Mouse (Mus musculus) stomach, postnatal 0 days (tissue): ENCODE results near the gene Pde2a. TPM values are rescaled to one million over a fixed set of nuclear protein-coding genes. Genes with fewer than 3 reads are reported as not detected.

Experiments
- ATAC-seq: fragments of 200-750 bp; cut with Nextera tagmentation; 2 replicates; pipeline ENCODE4 v1.8.0; 2017; ENCODE audit not compliant: low FRiP score, low TSS enrichment
- DNase-seq: peaks from one replicate; pipeline ENCODE4 v3.0.0-alpha.2; 2016; ENCODE audit warnings: low spot score
- H3K27ac ChIP-seq: fragments of 300-500 bp; sonication (generic); replicated peaks from 2 replicates; pipeline ENCODE4 v1.5.1; 2014; ENCODE audit warnings: mild to moderate bottlenecking, control low read depth
- H3K27me3 ChIP-seq: fragments of 300-500 bp; sonication (generic); 2 replicates; pipeline ENCODE4 v1.6.1; 2014; ENCODE audit warnings: low read length; ENCODE audit not compliant: control insufficient read depth, insufficient read depth
- H3K36me3 ChIP-seq: fragments of 300-500 bp; sonication (generic); 2 replicates; pipeline ENCODE4 v1.6.1; 2014; ENCODE audit warnings: low read length, mixed read lengths; ENCODE audit not compliant: control insufficient read depth, insufficient read depth
- H3K4me1 ChIP-seq: fragments of 300-500 bp; sonication (generic); replicated peaks from 2 replicates; pipeline ENCODE4 v1.6.1; 2014; ENCODE audit warnings: antibody characterized with exemption; ENCODE audit not compliant: control insufficient read depth, insufficient read depth
- H3K4me2 ChIP-seq: fragments of 300-500 bp; sonication (generic); replicated peaks from 2 replicates; pipeline ENCODE4 v1.6.1; 2014; ENCODE audit warnings: low read depth, mild to moderate bottlenecking, control low read depth, moderate library complexity
- H3K4me3 ChIP-seq: fragments of 300-500 bp; sonication (generic); 2 replicates; pipeline ENCODE4 v1.5.1; 2014; ENCODE audit warnings: low read depth, low read length, control low read depth
- H3K9ac ChIP-seq: fragments of 300-500 bp; sonication (generic); 2 replicates; pipeline ENCODE4 v1.6.1; 2014; ENCODE audit warnings: mild to moderate bottlenecking, low read length, control low read depth, mixed read lengths
- H3K9me3 ChIP-seq: fragments of 300-500 bp; sonication (generic); 2 replicates; pipeline ENCODE4 v1.6.1; 2016; ENCODE audit warnings: low read length; ENCODE audit not compliant: control insufficient read depth
- CTCF ChIP-seq: IDR thresholded peaks from 2 replicates; pipeline ENCODE4 v1.5.1; 2016; ENCODE audit warnings: antibody characterized with exemption, low read depth, mild to moderate bottlenecking, moderate library complexity
- EP300 ChIP-seq: optimal IDR thresholded peaks from 2 replicates; pipeline ENCODE3; 2016; ENCODE audit warnings: antibody characterized with exemption
- WGBS: fragments of 180-500 bp; shearing (Covaris S2); extraction: QIAGEN DNeasy Blood & Tissue Kit; methylation state at CpG from one replicate; pipeline ENCODE4 v1.1.7; 2014; 5-methylcytosine and 5-hydroxymethylcytosine counted together
- polyA plus RNA-seq: library from polyadenylated mRNA; unstranded; fragments of >200 nt; fragmentation: Nextera tagmentation; extraction: Ambion mirVana; gene quantifications from 2 replicates; pipeline ENCODE4 v1.2.1, GENCODE M21; 2015

The Pde2a gene
- polyA plus RNA-seq, 1 experiment from 2014 or later, result 9.2 TPM

DNA sequence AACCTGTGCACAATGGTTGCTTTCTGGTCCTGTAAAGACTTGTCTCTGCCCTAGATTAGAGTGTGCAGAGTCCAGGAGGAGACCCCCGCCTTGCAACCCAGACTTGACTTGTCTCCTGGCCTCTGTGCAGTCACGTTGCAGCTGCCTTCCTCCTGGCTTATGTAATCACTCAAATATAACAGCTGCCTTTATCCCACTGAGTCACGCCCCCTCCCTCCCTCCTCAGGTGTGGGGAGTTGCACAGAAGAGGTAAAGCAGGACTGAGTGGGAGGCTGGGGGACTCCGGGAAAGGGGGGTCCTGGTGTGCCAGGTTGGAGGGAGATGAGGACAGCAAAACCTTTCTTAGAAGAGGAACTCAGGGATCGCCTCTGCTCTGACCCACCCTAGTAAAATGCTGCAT, 5.1 kb upstream of the Pde2a start:
- Histone ChIP-seq H3K9ac (no peak overlapping the region), H3K27ac (no peak overlapping the region), H3K27me3 (no peaks in the 10 kb centered on the region), H3K4me1 (no peaks in the 10 kb centered on the region), H3K9me3 (no peaks in the 10 kb centered on the region), H3K4me3 (no peak overlapping the region), H3K36me3 (peaks cover 3% of the 10 kb centered on the region; the same call in 1 of the 2 replicates), H3K4me2 (no peak overlapping the region)
- TF ChIP-seq EP300, result no peak
- no peak for TF ChIP-seq CTCF
- ATAC-seq (no peak), DNase-seq (no peak)
- WGBS, result 30% methylated on average over 5 of the region's 5 CpGs

DNA sequence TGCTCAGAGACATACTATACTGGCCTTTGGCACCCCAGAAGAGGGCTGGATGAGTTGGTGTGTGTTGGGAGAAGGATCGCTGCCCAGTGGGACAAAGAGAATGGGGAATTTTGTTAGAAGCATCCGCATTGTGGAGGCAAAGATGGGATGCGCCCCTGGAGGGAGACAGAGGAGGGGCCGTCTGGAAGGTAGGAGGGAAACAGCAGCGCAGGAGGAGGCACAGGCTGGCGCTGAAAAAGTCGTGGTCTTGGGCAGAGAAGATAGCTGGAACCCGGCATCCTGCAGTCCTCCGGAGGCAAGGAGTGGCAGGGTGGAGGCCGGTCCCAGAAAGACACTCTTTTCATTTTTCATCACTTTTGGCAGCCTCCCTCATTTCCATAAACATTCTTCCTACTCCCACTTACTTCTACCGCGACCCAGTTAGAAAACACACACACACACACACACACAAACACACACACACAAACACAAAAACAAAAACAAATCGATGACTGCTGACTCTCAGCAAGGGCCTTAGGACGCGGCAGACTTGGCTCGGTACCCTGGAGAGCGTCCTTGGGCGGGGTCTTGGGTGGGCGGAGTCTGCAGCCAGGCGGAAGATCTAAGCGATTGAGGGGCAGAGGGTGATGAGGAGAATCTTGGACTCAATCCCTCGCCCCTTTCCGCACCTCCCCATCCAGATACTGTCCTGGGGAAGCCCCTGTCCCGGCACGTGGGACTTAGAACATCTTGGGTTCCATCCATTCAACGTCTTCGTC, 2.3 kb upstream of the Pde2a start:
- H3K27me3 ChIP-seq, result no peaks in the 10 kb centered on the region
- H3K27ac ChIP-seq, result no peak overlapping the region
- H3K4me2 ChIP-seq, result no peak overlapping the region
- DNase-seq (no peak), ATAC-seq (no peak)
- H3K9ac ChIP-seq, result no peak overlapping the region
- no peak for TF ChIP-seq CTCF
- no peak for TF ChIP-seq EP300
- WGBS, result 5% methylated on average over 27 of the region's 27 CpGs
- H3K36me3 ChIP-seq, result no peaks in the 10 kb centered on the region
- H3K4me3 ChIP-seq, result no peak overlapping the region
- no peaks in the 10 kb centered on the region for H3K4me1 ChIP-seq
- H3K9me3 ChIP-seq, result no peaks in the 10 kb centered on the region

DNA sequence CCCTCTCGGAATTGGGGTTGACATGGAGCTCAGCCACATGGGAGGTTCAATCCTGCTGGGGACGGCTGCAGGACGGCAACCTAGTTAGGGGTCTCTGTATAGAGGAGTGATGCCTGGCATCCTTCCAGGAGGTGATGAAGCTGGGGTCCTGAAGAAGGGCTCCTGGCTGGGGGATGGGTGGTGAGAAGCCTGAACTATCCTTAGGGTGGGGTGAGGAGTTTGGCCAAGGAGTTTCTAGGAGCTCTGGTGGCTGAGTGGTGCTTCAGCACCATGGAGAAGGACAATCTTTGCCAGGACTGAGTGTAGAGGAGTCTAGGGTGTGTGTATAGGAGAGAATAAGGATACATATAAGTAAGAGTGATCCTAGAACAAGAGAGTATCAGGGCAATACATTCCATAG, 578 bp downstream of the Pde2a start:
- DNase-seq (peak; percentile 37), ATAC-seq (peak; percentile 28; the same call in 1 of the 2 replicates)
- no peaks in the 10 kb centered on the region for H3K4me1 ChIP-seq
- WGBS, result 35% methylated on average over 3 of the region's 3 CpGs
- H3K4me3 ChIP-seq, result no peak overlapping the region
- H3K4me2 ChIP-seq, result no peak overlapping the region
- no peaks in the 10 kb centered on the region for H3K9me3 ChIP-seq
- H3K9ac ChIP-seq, result no peak overlapping the region
- H3K36me3 ChIP-seq, result no peaks in the 10 kb centered on the region
- H3K27me3 ChIP-seq, result no peaks in the 10 kb centered on the region
- H3K27ac ChIP-seq, result no peak overlapping the region
- no peak for TF ChIP-seq EP300
- TF ChIP-seq CTCF, result no peak

DNA sequence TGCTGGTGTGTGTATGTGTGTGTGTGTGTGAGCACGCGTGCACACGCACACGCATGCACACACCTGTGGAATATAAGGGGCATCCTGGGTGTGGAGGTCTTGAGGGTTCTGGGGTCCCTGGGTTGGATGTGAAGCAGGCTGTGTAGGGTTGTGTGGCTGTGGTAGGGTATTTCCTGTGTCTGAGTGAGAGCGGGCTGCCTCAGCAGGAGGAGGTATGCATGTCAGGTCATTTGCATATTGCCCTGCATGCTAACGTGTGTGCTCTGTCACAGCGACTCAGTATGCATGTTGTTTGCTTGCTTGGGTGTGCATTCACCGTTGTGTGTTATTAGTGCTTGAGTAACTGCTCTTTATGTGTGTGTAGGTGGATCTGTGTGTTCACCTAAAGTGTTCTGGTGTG, 1.2 kb downstream of the Pde2a start:
- Histone ChIP-seq H3K27ac (no peak overlapping the region), H3K4me3 (no peak overlapping the region), H3K27me3 (no peaks in the 10 kb centered on the region), H3K9ac (no peak overlapping the region), H3K4me2 (no peak overlapping the region), H3K9me3 (no peaks in the 10 kb centered on the region), H3K4me1 (no peaks in the 10 kb centered on the region), H3K36me3 (no peaks in the 10 kb centered on the region)
- no peak for ATAC-seq
- DNase-seq, result no peak
- 88% methylated on average over 8 of the region's 8 CpGs for WGBS
- TF ChIP-seq EP300 (no peak), CTCF (no peak)

DNA sequence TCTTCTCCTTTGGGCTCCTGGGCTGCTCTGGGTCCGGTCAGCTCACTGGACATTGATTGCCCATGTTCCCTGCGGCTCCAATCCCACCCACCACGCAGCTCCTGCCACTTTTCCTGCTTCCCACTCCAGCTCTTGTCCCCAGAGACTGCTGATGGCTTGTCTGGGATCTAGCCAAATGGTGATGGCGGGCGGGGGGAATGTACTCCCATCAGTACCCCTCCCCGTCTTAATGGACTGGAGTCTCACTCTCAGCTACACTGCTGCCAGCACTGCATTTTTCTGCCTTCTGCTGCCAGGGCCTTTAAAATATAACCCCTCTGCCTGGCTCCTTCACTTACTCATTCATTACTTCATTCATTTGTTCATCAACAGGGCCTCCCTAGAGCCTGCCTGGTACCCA, 2.5 kb downstream of the Pde2a start:
- Histone ChIP-seq H3K27ac (no peak overlapping the region), H3K36me3 (no peaks in the 10 kb centered on the region), H3K4me2 (no peak overlapping the region), H3K9me3 (no peaks in the 10 kb centered on the region), H3K27me3 (no peaks in the 10 kb centered on the region), H3K9ac (no peak overlapping the region), H3K4me1 (no peaks in the 10 kb centered on the region), H3K4me3 (no peak overlapping the region)
- WGBS, result 49% methylated on average over 6 of the region's 6 CpGs
- ATAC-seq (0 out of 2 replicates have a peak, but pooled peaks have one; percentile 5), DNase-seq (no peak)
- TF ChIP-seq EP300, result no peak
- TF ChIP-seq CTCF, result no peak

DNA sequence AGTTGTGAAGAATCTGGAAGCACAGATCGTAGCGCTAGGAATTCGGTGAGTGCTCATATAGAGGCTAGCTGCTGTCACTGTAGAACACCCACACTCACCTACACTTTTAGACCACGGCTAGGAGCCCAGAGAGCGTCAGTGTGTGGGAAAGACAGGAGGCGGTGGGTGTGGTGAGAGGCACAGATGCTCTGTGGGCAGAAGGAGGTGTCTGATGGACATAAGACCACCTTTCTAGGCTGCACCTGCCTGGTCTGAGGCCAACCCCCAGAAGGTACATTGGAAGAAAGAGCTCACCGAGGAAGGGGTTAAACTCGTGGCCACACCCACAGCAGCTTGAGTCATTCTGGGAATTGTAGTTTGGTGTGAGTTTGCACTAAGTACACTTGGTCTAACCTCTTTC, 5.2 kb downstream of the Pde2a start:
- TF ChIP-seq EP300, result no peak
- TF ChIP-seq CTCF, result no peak
- H3K36me3 ChIP-seq, result no peaks in the 10 kb centered on the region
- H3K9ac ChIP-seq, result no peak overlapping the region
- H3K4me1 ChIP-seq, result no peaks in the 10 kb centered on the region
- H3K27me3 ChIP-seq, result no peaks in the 10 kb centered on the region
- H3K4me3 ChIP-seq, result no peak overlapping the region
- no peaks in the 10 kb centered on the region for H3K9me3 ChIP-seq
- DNase-seq, result no peak
- no peak overlapping the region for H3K27ac ChIP-seq
- ATAC-seq, result no peak
- 63% methylated on average over 8 of the region's 8 CpGs for WGBS
- H3K4me2 ChIP-seq, result no peak overlapping the region
